Mouse (Mus musculus) lung, embryonic 14.5 days (tissue): ENCODE data around the gene Mecr. TPM values are rescaled to one million over a fixed set of nuclear protein-coding genes. Genes with fewer than 3 reads are reported as not detected.

Experiments
- ATAC-seq: fragments of 200-750 bp; cut with Nextera tagmentation; 2 replicates; pipeline ENCODE4 v1.8.0; 2017; ENCODE audit warnings: mild to moderate bottlenecking, moderate TSS enrichment, moderate library complexity; ENCODE audit not compliant: insufficient read depth
- DNase-seq: peaks from one replicate; pipeline ENCODE4 v3.0.0-alpha.2; 2015
- H3K27ac ChIP-seq: fragments of 300-500 bp; sonication (generic); 2 replicates; pipeline ENCODE4 v1.5.1; 2014; ENCODE audit warnings: low read depth, mild to moderate bottlenecking, moderate library complexity
- H3K27me3 ChIP-seq: fragments of 300-500 bp; sonication (generic); 2 replicates; pipeline ENCODE4 v1.6.1; 2014; ENCODE audit warnings: low read length, control low read depth; ENCODE audit not compliant: insufficient read depth
- H3K36me3 ChIP-seq: fragments of 300-500 bp; sonication (generic); 2 replicates; pipeline ENCODE4 v1.6.1; 2014; ENCODE audit warnings: control low read depth; ENCODE audit not compliant: insufficient read depth
- H3K4me1 ChIP-seq: fragments of 300-500 bp; sonication (generic); 2 replicates; pipeline ENCODE4 v1.6.1; 2014; ENCODE audit warnings: antibody characterized with exemption, control low read depth; ENCODE audit not compliant: insufficient read depth
- H3K4me2 ChIP-seq: fragments of 300-500 bp; sonication (generic); 2 replicates; pipeline ENCODE4 v1.6.1; 2014; ENCODE audit warnings: mild to moderate bottlenecking
- H3K4me3 ChIP-seq: fragments of 300-500 bp; sonication (generic); 2 replicates; pipeline ENCODE4 v1.5.1; 2014; ENCODE audit warnings: low read depth, low read length
- H3K9ac ChIP-seq: fragments of 300-500 bp; sonication (generic); 2 replicates; pipeline ENCODE4 v1.6.1; 2014
- H3K9me3 ChIP-seq: fragments of 300-500 bp; sonication (generic); 2 replicates; pipeline ENCODE4 v1.6.1; 2016; ENCODE audit warnings: low read depth, low read length, control low read depth
- CTCF ChIP-seq: IDR thresholded peaks from 2 replicates; pipeline ENCODE4 v1.5.1; 2016; ENCODE audit warnings: antibody characterized with exemption, low read depth
- WGBS: fragments of 180-500 bp; shearing (Covaris S2); extraction: QIAGEN DNeasy Blood & Tissue Kit; methylation state at CpG from one replicate; pipeline ENCODE4 v1.1.7; 2014; 5-methylcytosine and 5-hydroxymethylcytosine counted together
- polyA plus RNA-seq: library from polyadenylated mRNA; unstranded; fragments of >200 nt; fragmentation: Nextera tagmentation; extraction: Ambion mirVana; gene quantifications from 2 replicates; pipeline ENCODE4 v1.2.1, GENCODE M21; 2014

Mecr gene
- polyA plus RNA-seq, 1 experiment from 2014 or later = 42.6 TPM

DNA sequence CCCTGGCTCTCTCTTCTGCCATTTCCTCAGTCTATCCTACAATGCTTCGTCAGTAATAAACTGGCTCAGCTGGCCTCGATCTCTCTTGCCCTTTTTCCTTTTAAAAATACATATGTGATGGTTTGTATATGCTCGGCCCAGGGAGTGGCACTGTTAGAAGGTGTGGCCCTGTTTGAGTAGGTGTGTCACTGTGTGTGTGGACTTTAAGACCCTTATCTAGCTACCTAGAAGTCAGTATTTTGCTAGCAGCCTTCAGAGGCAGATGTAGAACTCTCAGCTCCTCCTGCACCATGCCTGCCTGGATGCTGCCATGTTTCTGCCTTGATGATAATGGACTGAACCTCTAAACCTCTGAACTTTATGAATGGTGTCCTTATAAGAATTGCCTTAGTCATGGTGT lies 20.7 kb upstream of the Mecr start:
- 72% methylated on average over 3 of the region's 3 CpGs for WGBS

DNA sequence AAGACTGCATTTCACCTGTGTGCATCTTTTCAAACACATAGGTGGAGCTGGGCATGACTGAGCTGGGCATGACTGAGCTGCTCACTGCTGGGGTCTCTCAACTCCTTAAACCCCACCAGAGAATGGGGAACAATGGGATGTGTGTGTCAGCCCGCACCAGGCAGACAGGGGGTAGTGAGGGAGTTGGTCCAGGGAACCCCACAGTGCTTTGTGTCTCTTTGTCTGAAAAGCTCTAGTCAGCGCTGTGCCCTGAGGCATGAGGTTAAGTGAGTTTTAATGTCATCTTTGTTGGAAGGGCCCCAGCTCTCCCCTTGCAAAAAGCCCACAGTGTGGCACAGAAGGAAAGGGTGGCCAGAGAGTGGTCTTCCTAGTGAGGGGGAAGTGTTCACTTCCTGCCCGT lies 18.3 kb upstream of the Mecr start:
- Histone ChIP-seq H3K36me3 (no peaks in the 10 kb centered on the region), H3K9me3 (no peaks in the 10 kb centered on the region), H3K9ac (no peak overlapping the region), H3K27me3 (no peaks in the 10 kb centered on the region), H3K27ac (no peak overlapping the region), H3K4me2 (no peak overlapping the region), H3K4me3 (no peak overlapping the region), H3K4me1 (no peaks in the 10 kb centered on the region; the same call in 1 of the 2 replicates)
- ATAC-seq (no peak), DNase-seq (no peak)
- 68% methylated on average over 3 of the region's 3 CpGs for WGBS
- TF ChIP-seq CTCF = no peak

More for the DNA sequence above, 20.7 kb upstream of the Mecr start:
- DNase-seq (no peak), ATAC-seq (no peak)
- Histone ChIP-seq H3K27ac (no peak overlapping the region), H3K4me2 (no peak overlapping the region), H3K9ac (no peak overlapping the region), H3K4me3 (no peak overlapping the region), H3K9me3 (no peaks in the 10 kb centered on the region), H3K4me1 (no peaks in the 10 kb centered on the region), H3K27me3 (no peaks in the 10 kb centered on the region), H3K36me3 (0 out of 2 replicates have a peak, but pooled peaks cover 4% of the 10 kb centered on the region)
- TF ChIP-seq CTCF = no peak

DNA sequence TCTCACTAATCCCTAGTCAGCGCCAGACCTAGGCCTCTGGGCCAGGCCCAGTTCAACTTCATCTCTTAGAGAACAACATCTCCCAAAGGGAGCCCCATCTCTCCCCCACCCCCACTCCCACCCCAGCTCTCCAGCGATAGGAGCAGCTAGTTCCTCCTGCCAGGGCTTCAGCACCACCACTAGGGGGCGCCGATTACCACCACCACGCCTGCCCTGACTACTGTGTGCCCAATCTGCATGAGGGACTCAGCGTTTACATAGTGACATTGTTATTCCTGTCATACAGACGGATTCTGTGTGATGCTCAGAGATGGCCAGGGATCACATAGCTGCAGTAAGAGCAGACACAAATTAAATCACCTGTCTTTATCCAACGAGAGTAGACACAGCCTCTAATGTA lies 17.4 kb upstream of the Mecr start:
- no peak for DNase-seq
- H3K27ac ChIP-seq = no peak overlapping the region

DNA sequence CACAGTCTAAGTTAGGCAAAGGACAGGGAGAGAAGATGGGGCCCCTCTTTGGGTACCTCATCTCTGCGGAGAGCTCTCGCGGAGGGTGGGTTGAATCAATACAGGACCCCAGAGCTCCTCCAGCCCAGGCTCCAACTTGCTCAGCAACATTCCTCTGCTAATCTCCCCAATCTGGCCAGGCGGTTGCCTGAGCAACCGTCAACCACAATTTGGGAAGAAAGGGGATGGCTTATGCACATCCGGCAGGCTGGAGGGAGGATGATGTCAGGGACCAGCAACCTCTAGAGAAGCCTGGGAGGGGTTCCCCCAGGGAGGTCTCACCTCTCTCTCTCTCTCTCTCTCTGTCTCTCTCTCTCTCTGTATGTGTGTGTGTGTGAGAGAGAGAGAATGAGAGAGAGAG lies 16.4 kb upstream of the Mecr start:
- ATAC-seq (peak; percentile 77), DNase-seq (peak; percentile 73)
- H3K4me3 ChIP-seq = no peak overlapping the region
- no peak overlapping the region for H3K9ac ChIP-seq
- 9% methylated on average over 6 of the region's 6 CpGs for WGBS
- no peaks in the 10 kb centered on the region; the same call in 1 of the 2 replicates for H3K4me1 ChIP-seq
- H3K27me3 ChIP-seq = no peaks in the 10 kb centered on the region
- no peak overlapping the region for H3K4me2 ChIP-seq
- TF ChIP-seq CTCF = no peak
- no peaks in the 10 kb centered on the region for H3K9me3 ChIP-seq
- no peaks in the 10 kb centered on the region for H3K36me3 ChIP-seq
- peak overlapping the region; percentile 76 for H3K27ac ChIP-seq

More for the DNA sequence above, 17.4 kb upstream of the Mecr start:
- Histone ChIP-seq H3K9ac (no peak overlapping the region), H3K4me2 (no peak overlapping the region), H3K4me1 (no peaks in the 10 kb centered on the region; the same call in 1 of the 2 replicates), H3K27me3 (no peaks in the 10 kb centered on the region), H3K36me3 (no peaks in the 10 kb centered on the region), H3K9me3 (no peaks in the 10 kb centered on the region), H3K4me3 (no peak overlapping the region)
- 0 out of 2 replicates have a peak, but pooled peaks have one; percentile 18 for ATAC-seq
- TF ChIP-seq CTCF = peak; percentile 68
- 38% methylated on average over 8 of the region's 8 CpGs for WGBS

DNA sequence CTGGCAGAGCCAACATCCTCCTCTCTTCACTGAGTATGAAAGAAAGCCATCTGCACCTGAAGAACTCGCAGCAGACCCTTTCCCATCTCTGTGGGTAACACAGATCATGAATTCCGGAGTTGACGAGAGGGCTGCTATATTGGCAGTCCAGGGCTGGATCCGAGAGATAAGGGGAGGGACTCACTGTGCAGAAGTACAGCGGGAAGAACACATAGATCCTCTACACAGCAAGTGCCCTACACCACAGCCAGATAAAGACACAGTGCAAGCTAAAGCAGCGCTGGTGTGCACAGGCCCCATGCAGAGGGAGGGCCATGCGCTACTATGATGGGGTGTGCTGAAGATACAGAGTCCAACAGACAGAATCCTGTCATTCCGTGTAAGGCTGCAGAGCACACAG lies 14.1 kb upstream of the Mecr start:
- no peak for TF ChIP-seq CTCF
- no peak for ATAC-seq
- H3K9ac ChIP-seq = no peak overlapping the region
- no peak for DNase-seq
- no peak overlapping the region for H3K4me2 ChIP-seq
- H3K4me3 ChIP-seq = no peak overlapping the region
- no peaks in the 10 kb centered on the region for H3K36me3 ChIP-seq
- no peak overlapping the region for H3K27ac ChIP-seq
- no peaks in the 10 kb centered on the region; the same call in 1 of the 2 replicates for H3K4me1 ChIP-seq
- WGBS = 62% methylated on average over 8 of the region's 8 CpGs
- no peaks in the 10 kb centered on the region for H3K9me3 ChIP-seq
- no peaks in the 10 kb centered on the region for H3K27me3 ChIP-seq

DNA sequence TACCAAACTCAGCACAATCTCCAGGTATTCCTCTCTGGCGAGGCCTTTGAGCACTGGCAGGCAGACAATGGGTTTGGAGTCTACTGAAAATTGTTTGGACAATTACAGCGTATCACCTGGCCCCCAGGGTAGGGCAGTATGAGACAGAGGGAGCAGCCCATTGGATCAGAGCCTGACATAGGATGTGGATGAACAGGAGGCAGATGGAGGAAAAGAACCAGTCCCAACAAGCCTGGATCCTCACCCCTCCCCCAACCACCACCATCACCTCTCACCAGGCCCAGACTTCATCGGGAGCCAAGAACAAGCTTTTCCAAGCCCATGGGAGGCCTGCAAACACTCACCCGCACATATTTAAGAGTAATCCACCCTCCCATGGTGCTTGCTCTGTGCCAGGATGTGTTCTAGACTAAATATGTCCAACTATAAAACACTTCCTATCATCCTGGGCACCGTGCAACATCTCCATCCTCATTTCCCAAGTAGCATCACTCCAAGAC lies 11.7 kb upstream of the Mecr start:
- peaks cover 18% of the 10 kb centered on the region for H3K27me3 ChIP-seq
- no peak for ATAC-seq
- H3K9me3 ChIP-seq = no peaks in the 10 kb centered on the region
- H3K27ac ChIP-seq = no peak overlapping the region
- 63% methylated on average over 5 of the region's 5 CpGs for WGBS
- TF ChIP-seq CTCF = no peak
- H3K9ac ChIP-seq = no peak overlapping the region
- no peaks in the 10 kb centered on the region for H3K36me3 ChIP-seq
- peak; percentile 23 for DNase-seq
- H3K4me1 ChIP-seq = no peaks in the 10 kb centered on the region; the same call in 1 of the 2 replicates
- H3K4me2 ChIP-seq = no peak overlapping the region
- no peak overlapping the region for H3K4me3 ChIP-seq

DNA sequence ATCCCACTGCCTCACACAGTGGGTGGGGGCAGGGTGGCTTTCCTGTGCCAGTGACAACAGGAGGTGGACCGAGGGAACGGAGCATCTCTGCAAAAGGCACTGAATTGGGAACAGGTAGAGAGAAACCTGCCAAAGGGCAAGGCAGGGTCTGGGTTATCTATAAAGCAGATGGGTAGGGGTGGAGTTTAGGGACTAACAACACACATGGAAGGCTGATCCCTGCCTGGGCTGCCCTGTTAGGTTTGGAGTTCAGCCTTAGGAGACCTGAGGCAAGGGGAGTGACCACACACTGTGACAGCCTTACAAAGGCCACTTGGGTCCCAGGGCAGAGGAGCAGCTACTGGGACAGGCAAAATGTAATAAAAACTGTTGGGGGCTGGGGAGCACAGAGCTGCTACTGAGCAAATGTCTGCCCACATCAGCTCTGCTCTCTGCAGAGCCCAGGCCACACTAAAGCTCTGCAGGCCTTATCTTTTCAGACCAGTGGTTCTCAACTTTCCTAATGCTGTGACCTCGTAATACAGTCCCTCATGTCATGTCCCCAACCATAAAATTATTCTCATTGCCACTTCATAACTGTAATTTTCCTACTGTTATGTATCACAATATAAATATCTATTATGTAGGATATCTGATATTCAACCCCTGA lies 10.4 kb upstream of the Mecr start:
- no peaks in the 10 kb centered on the region for H3K36me3 ChIP-seq
- H3K4me3 ChIP-seq = no peak overlapping the region
- DNase-seq (no peak), ATAC-seq (no peak)
- no peak overlapping the region for H3K27ac ChIP-seq
- peaks cover 24% of the 10 kb centered on the region for H3K27me3 ChIP-seq
- H3K9ac ChIP-seq = no peak overlapping the region
- WGBS = 76% methylated on average over 3 of the region's 3 CpGs
- H3K9me3 ChIP-seq = no peaks in the 10 kb centered on the region
- H3K4me2 ChIP-seq = no peak overlapping the region
- TF ChIP-seq CTCF = no peak
- no peaks in the 10 kb centered on the region; the same call in 1 of the 2 replicates for H3K4me1 ChIP-seq
